Mouse (Mus musculus) retina, adult 2 months (tissue): ENCODE results near the gene Ptafr.

Source experiments
- DNase-seq: peaks from one replicate; pipeline ENCODE4 v3.0.0-alpha.2; 2012; ENCODE audit warnings: low read depth, low spot score

Gene Ptafr

GRCm38 (mm10) chr4:132563965-132564364 lies at the start of gene Ptafr:
Ptafr (plus strand) TSS chr4:132564067.
- DNase-seq: no peak

GRCm38 (mm10) chr4:132514555-132515135 lies 49.2 kb upstream of the Ptafr start:
- DNase-seq: peak; percentile 67

DNA sequence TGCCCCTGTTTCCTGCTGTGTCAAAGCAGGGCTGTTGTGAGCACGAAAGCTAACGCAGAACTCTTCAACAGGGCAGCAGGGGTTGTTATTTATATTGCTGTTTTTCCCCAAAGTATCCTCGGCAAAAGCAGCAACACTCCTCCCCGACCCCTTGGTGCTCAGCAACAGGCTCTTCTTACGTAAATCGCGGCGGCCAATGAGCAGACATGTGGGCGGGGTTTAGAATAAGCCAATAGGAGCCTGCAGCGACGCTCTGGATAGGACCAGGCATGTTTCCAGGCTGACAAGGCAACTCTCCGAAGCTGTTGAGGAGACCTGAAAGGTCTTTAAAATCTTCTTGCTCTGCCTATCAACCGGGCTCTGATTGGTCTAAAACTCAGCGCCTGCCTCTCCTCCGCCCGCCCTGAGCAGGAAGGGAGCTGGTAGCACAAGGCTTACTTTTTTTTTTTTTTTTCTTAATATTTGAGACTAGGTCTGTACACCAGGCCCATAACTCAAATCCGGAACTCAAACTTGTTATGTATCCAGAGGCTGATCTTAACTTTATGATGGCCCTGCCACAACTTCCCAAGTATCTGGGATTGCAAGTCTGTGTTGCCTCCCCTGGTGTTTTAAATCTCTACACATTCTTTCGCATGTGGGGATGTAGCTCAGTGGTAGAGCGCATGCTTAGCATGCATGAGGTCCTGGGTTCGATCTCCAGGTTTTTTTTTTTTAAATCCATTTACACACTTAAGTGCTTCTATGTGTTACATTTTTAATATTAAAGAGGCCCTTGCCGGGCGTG lies 48.3 kb upstream of the Ptafr start:
- peak; percentile 80 for DNase-seq

DNA sequence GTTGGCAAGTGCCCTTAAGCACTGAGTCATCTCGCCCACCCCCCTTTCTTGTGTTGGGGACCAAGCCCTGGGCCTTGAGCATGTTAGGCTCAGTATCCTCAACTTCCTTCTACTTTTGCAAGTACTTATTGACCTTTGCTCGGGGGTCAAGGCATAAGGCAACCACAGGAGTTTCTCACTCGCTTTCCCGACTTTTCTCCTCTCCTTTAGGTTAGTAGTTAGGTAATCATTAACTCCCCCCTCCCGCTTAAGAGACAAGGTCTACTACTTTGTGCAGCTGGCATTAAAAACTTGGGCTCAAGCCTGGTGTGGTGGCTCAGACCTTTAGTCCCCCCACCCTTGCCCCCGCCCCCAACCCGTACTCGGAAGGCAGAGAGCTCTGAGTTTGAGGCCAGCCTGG lies 45.8 kb upstream of the Ptafr start:
- no peak for DNase-seq

DNA sequence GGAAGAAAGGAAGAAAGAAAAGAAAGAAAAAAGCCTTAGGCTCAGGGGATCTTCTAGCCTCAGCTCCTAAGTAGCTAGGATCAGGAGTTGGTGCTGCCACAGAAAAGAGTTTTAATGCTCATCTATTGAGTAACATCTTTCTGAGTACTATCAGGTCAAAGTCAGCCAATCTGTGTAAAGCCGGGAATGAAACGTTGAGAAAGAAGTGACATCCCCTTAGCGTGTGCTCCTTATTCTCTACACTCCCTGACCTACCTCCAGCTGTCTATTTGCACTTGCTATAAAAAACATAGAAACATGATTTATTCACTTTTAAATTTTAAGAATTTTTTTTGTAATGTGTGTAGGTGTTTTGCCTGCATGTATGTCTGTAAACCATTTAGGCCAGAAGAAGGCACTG lies 44.7 kb upstream of the Ptafr start:
- no peak for DNase-seq

DNA sequence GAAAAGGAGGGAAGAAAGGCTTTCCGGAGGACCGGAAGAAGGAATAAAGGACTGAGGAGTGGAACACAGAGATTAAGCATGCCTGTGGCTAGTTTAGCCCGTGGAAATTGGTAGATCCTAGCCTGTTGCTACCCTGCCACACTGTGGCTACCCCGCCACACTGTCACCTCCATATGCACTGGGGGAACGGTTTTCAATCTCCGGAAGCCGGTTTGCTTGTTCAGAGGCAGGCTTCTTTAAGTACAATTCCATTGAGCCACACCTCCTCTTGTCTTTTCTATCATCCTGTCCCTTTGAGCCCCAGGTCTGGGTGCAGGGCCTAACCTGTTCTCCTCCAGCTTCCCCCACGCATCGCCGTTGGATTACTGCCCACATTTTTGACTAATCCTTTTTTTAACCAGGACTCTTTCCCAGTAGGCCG lies 39.5 kb upstream of the Ptafr start:
- DNase-seq: no peak

DNA sequence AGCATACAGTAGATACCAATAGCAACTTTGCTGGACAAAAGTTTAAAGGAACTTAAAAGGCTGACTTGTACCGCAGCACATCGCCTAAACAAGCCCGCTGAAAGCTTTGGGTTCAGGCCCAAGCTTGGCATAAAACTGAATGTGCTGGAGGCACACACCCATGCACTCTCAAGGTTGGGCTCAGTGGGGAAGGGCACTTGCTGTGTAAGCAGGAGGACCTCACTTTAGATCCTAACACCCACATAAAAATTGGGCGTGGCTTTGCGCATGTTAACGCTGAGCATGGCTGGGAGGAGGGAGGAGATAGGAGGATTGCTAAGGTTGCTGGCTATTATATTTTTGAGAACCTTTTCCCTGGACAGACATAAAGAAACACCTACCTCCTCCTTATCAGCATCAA lies 39.1 kb upstream of the Ptafr start:
- DNase-seq: no peak

DNA sequence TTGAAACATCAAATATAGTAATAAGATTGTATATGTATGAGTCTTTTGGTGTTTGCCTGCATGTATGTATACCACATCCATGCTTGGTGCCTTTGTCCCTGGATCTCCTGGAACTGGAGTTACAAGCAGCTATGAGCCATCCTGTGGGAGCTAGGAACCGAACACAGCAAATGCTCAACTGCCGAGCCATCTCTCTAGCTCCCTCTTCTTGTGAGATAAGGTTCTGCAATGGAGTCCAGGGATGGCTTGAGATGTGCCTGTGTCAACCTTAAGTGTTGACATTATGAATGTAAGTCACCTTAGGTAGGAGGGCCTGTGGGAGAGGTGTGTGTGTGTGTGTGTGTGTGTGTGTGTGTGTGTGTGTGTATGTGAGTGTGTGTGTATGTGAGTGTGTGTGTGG lies 37.2 kb upstream of the Ptafr start:
- DNase-seq: no peak

GRCm38 (mm10) chr4:132527917-132528522 lies 35.8 kb upstream of the Ptafr start:
- DNase-seq: no peak

GRCm38 (mm10) chr4:132529344-132529743 lies 34.5 kb upstream of the Ptafr start:
- DNase-seq: no peak

- DNase-seq: no peak
Observed at GRCm38 (mm10) chr4:132530033-132530804, 33.6 kb upstream of the Ptafr start.

DNA sequence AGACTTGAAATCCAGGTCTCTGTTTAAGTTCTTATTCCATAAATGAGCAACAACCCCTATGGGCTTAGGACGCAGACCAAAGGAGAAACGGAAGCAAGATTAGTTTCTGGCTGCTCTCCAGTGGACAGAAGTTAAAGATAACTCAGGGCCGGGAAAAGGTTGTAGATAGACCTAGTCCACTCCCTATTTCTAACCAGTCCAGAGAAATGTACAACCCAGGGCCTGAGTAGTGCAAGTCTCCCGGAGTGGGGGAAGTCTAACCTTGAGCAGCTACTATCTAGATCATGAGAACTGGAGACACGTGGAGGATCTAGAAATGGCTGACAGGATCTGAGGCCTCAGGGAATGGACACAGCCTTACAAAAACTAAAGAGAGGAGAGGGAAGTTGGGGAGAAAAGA lies 31.4 kb upstream of the Ptafr start:
- DNase-seq: no peak

DNA sequence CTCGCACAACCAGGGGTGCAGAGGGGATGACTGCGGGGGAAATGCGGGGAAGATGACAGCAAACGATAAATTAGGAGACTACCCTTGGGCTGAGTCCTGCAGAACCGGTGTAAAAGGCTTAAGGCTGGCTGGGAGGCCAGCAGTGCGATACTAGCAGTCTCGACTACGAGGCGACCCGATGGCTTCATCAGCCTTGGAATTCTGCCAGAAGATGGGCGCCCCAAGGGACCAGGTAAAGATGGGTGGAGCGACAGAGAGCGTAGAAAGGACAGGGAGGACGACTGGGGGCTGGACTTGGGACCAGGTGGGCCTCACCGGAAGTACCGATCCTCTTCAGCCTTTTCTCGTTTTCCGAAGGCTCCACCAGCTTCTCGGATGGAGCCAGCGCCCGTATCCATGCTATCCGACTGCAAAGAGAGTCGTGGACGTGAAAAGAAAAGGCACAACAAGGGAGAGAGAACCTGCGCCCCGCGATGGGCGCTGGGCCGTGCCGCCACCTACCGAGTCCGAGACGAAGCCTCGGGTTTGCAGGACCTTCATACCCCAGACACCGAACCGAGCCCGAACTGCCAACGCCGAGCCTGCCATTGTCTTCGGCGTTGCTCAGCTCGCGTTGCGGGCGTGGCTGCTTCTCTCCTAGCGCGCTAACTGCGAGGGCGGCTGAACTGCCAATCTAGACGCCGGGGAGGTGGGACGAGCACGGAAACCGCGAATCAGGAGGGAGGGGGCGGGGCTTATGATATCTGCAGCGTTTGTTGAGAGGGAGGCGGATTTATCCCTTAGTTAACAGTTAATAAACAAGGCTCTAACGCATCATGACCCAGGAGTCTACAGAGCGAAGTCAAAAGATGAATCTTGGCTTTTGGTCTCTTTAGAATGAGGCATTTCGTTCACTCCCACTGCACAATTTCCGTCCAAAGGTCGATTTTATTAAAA lies 30.6 kb upstream of the Ptafr start, which contains the start of gene Atpif1:
Gene Atpif1, minus strand, starts transcription at position 679 of the 936 bp plus-strand sequence.
- peak; percentile 79 for DNase-seq

- peak; percentile 81 for DNase-seq
Observed at GRCm38 (mm10) chr4:132535406-132536121, 28.3 kb upstream of the Ptafr start, which contains the start of gene Dnajc8. Dnajc8 (plus strand) TSS chr4:132535550.

GRCm38 (mm10) chr4:132539481-132539880 lies 24.4 kb upstream of the Ptafr start:
- no peak for DNase-seq

- no peak for DNase-seq
Observed at GRCm38 (mm10) chr4:132541413-132541812, 22.5 kb upstream of the Ptafr start.

- no peak for DNase-seq
Observed at GRCm38 (mm10) chr4:132542724-132543123, 21.1 kb upstream of the Ptafr start.

GRCm38 (mm10) chr4:132545851-132546250 lies 18.0 kb upstream of the Ptafr start:
- DNase-seq: peak; percentile 56

DNA sequence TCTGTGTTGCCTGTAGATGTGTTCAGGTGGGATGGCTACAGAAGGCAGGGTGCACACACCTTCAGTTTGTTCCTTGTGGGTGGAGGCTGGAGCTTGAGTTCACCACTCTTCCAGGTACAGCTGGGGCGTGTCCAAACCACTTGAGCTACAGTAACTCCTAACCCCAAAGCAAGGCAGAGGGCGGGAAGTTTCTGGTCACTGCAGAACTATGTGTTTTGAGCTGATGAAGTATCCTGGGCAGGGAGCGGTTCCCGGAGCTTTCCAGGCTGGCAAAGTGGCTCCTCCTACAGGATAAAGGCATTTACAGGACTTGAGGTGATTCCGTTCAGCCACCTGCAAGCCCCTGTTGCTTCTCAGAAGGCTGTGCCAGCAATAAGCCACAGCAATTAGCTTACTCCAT lies 9.6 kb upstream of the Ptafr start:
- DNase-seq: no peak

DNA sequence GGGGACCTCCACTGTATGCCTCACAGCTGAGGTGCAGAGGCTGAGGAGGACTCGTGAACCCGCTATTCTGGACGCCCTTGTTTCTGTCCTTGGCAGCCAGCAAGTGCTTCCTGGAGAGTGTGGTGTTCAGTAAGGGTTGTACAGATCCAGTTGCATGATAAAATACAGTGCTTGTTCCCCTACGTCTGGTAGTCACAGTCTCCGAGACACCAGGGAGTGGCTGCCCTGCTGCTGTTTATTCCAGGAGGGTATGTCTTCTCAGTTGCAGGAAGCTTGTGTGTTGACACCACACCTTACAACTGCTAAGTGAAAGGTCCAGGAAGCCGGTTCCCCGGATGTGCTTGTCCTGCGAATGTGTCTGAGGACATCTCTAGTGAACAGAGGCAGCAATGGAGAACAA lies 9.2 kb upstream of the Ptafr start:
- DNase-seq: no peak
